Mouse (Mus musculus): Measurements from ENCODE around the gene Prm3.

Gene Prm3

GRCm38 (mm10) chr16:10771769-10772510, 18.8 kb downstream of the Prm3 start:
- DNase-seq (ENCODE audit: low spot score in 2 of 2) = no peak

GRCm38 (mm10) chr16:10770531-10771325, 20.0 kb downstream of the Prm3 start:
- no peak for DNase-seq (ENCODE audit: low spot score in 2 of 2)

DNA sequence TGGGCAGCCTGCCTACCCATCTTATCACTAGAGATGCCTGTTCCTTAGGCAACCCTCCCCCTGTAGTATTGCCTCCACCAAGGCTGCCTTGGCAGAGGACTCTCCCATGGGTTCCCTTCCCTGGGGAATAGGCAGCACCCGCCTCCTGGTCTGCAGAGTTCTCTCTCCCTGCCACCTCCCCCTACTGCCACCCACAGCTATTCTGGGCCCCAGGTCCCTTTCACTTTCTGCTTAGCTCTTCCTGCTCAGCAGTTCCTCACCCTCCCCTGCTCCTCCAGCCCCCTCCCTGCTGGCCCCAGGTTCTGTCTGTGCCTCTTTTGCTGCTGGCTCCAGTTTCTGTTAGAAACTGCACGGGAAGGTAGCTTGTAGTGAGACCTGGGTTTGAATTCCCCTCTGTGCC, 21.1 kb downstream of the Prm3 start:
- DNase-seq (ENCODE audit: low spot score in 2 of 2) = no peak

DNA sequence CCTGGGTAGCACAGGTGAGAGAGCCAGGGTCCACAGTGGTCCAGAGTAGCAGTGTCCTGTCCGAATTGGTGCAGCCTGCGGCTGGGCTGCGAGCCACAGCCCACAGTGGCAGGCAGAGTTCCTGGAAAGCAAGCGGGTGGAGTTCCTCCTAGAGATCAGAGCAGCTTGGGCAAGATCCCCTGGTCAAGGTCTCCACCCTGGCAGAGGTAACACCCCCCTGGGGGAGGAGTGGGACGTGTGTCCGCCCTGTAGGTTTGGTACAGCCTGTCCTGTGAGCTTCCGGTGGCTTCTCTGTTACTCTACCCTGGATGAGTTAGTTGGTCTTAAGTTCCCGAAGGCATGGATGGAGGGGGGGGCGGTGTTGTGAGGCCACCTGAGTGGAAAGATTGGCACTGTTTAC, 21.9 kb downstream of the Prm3 start:
- DNase-seq (ENCODE audit: low spot score in 2 of 2) = no peak

DNA sequence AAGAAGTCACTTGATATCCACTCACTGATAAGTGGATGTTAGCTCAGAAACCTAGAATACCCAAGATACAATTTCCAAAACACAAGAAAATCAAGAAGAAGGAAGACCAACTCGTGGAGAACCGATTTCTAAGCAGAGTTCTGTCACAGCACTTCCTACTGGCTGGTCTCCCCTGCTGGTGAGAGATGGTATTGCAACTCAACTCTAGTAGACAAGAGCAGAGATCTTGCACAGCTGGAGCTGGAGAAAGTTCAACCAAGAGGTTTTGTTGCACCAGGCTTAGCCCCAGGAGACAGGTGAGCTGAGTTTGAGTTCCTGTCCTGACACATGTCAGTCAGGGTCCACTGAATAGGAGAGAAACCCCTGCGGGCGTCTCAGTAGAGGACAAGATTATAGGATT, 23.6 kb downstream of the Prm3 start:
- peak in 1 of 2 experiments; percentile 54 for DNase-seq (ENCODE audit: low spot score in 2 of 2)

DNA sequence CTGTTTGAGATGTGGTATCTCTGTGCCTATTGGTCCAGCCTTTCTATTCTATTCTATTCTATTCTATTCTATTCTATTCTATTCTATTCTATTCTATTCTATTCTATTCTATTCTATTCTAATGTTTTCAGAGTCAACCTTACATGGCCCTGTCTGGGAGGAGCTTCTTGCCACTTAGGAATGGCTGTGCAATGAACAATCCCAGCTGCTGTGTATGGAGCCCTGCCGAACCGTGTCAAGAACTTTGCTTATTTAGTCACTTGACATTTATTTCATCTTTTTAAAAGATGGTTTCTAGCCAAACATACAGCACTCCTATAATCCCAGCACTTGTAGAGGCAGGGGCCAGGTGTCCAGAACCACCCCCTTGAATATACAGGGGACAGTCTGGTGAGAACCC, 26.4 kb downstream of the Prm3 start:
- DNase-seq (ENCODE audit: low spot score in 2 of 2) = no peak

DNA sequence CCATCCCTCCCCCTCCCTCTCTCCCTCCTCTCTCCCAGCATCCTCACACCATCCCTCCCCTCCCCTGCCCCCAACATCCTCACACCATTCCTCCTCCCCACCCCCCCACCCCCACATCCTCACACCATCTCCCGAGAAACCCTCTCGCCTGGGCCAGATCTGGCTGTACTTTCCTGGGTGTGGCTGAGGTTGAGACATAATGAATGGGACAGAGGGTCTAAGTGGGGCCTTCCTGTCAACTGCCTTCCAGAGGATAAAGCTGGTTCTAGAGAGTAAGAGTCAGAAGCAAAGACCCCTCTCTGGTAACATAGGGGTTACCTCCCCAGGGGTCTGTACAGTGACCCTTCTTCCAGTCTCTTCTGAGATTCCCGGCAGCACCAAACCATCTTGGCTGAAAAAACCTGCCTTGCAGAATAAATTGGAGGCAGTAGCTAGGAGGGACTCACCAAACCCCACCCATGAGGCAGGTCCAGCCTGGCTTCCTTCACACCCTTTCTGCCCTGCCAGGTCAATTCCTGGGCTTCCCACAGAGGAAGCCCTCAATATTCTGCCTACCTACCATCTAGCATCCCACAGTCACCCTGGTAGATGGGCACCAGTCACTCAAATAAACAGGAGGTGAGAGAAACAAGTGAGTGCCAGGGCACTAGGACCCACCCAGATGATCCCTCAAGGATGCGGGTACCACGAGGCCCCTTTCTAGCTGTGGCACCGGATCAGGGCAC, 27.0 kb downstream of the Prm3 start:
- DNase-seq (ENCODE audit: low spot score in 2 of 2) = no peak

DNA sequence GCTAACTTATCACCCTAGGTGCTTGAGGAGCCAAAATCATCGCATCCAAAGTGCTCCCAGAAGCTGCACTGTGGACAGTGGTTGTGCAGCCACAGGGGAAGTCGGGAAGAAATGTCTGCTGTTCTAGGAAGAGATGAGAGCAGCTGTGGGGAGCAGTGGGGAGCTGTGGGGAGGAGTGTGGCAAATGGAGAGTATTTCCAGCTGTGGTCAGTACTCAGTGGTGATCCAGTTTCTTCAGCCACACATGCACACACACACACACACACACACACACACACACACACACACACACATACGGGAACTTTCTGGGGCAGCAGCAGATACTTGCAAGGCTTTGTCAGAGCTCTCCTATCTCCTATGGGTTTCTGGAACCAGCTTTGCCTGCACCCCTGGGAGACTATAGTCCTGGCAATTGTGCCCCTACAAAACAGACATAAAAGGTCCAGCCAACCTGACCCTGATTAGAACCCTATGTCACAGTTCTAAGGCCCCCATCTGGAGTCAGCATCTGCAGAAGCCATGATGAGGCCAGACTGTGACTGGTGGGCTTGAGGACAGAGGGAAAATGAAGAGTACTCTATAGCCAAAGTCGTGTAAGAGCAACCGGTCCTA, 28.0 kb downstream of the Prm3 start:
- DNase-seq (ENCODE audit: low spot score in 2 of 2) = no peak

GRCm38 (mm10) chr16:10761182-10761581, 29.5 kb downstream of the Prm3 start:
- DNase-seq (ENCODE audit: low spot score in 2 of 2) = no peak

DNA sequence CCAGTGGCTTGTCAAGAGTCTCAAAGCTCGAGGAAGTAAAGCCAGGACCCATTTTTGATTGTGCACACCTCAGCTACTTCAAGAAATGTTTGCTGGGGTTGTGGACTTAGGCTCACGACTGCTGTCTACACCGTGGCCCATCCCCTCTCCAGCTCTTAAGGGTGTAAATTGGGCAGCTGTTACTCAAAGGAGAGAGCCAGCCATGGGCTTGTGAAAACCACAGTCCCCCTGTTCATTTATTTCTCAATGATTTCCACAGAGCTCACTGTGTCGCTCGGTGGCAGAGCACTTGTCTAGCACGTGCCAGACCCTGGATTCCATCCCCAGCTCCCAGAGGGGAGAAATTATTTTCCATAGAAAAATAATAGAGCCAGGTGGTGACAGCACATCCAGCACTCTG, 34.5 kb downstream of the Prm3 start:
- DNase-seq (ENCODE audit: low spot score in 2 of 2) = no peak

DNA sequence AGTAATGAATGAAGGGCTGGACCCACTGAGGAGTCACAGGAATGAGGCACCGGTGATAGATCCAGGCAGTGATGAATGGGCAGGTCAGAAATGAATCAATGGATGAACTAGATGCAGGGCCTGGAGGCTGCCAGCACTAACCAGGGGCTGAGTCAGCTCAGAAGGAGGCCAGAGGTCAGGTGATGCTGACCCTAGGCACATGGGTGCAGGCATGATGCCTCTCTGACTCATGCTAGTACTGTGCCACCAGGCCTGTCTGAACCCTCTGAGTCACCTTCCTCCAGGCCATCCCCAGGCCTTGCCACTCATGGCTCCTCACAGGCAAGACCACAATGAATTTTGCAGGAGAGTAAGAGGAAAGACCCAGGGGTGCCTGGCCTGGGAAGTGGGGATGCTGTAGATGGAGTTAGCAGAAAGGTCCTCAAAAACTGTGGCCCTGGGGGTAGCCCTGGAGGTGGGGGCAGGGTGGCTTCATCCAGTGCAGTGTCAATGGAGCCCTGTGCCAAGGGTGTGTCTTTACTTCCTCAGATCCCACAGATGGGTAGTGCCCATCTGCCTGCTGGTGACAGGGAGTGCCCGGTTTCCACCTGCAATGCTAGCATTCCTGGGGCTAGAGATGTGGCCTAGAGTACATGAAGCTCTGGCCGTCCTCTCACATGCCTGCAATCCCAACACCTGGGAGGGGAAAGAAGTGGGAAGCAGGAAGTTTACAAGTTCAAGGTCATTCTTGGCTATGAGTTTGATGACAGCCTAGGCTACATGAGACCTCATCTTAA, 36.0 kb downstream of the Prm3 start:
- no peak for DNase-seq (ENCODE audit: low spot score in 2 of 2)

DNA sequence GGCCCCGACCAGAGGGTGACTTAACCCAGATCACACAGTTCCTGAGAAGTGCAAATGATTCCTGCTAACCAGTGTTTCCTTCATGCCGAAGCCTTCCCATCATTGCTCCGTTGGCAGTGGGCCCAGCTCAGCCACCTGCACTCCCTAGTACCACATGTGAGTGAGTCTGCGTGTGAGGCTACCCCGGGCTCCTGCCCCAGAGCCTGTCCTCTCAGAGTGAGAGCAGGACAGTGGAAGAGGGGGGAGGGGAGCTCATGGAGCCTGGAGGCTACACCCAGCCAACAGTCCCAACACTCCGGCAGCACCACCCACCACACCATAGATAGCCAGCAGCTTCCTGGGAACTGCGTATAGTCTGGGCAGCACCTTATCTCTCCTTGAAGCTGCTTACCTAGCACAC, 40.9 kb downstream of the Prm3 start:
- no peak for DNase-seq (ENCODE audit: low spot score in 2 of 2)

DNA sequence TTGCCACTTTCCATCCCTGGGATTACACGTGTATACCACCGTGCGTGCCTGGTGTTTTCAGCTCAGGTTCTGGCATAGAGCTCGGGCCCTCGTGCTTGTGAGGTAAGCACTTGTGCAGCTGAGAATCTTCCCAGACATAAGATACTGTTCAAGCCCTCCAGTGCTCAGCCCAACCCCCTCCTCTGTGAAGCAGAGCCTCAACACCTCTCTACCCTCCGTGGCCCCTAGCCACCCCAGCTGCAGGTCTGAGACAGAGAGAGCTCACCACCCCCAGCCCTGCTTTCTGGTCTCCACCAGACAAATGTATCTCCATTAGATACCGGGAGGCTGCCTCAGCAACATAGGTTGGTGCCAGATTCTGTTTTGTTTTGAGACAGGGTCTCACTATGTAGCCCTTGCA, 41.5 kb downstream of the Prm3 start:
- DNase-seq (ENCODE audit: low spot score in 2 of 2) = no peak

- DNase-seq (ENCODE audit: low spot score in 2 of 2) = no peak
Observed at GRCm38 (mm10) chr16:10741082-10741481, 49.6 kb downstream of the Prm3 start.

All from frontal cortex, postnatal 25 days (tissue).